Mouse (Mus musculus): ENCODE data around the gene Ganc. TPM values are rescaled to one million over a fixed set of nuclear protein-coding genes. Genes with fewer than 3 reads are reported as not detected.

The Ganc gene
- polyA plus RNA-seq, 1 experiment from 2014 or later = 7.0 TPM

DNA sequence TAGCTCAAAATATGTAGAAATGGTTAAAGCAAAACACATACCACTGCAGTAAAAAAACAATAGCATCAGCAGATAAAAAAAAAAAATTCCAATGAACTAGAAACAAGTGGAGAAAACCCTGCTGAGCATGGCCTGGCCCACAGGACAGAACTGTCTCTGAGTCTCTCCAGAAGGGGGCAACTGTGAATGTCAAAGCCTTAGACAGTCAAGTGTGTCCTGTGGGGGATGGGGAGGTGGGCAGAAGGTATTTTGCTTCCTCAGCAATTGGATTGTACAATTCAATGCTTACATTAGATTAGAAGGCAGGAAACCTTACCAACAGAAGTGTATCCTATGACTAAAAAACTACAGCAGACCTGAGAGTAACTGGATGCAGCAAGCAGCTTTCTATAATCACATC, 11.3 kb upstream of the Ganc start:
- Histone ChIP-seq H3K9ac (ENCODE audit: low read depth, low read length) (no peak overlapping the region), H3K27me3 (ENCODE audit: control insufficient read depth, insufficient read depth, low read length) (no peaks in the 10 kb centered on the region), H3K4me1 (ENCODE audit: control insufficient read depth, insufficient read depth, low read length) (no peaks in the 10 kb centered on the region), H3K4me3 (ENCODE audit: low read depth, low read length) (no peak overlapping the region), H3K9me3 (replicated peaks; ENCODE audit: control insufficient read depth, low read length) (no peaks in the 10 kb centered on the region), H3K36me3 (ENCODE audit: control insufficient read depth, insufficient read depth, low read length) (peaks cover 15% of the 10 kb centered on the region), H3K4me2 (no peak overlapping the region), H3K27ac (ENCODE audit: low read depth, low read length) (no peak overlapping the region)
- no peak for ATAC-seq (replicated peaks; ENCODE audit: insufficient number of reproducible peaks, low FRiP score, low TSS enrichment)

DNA sequence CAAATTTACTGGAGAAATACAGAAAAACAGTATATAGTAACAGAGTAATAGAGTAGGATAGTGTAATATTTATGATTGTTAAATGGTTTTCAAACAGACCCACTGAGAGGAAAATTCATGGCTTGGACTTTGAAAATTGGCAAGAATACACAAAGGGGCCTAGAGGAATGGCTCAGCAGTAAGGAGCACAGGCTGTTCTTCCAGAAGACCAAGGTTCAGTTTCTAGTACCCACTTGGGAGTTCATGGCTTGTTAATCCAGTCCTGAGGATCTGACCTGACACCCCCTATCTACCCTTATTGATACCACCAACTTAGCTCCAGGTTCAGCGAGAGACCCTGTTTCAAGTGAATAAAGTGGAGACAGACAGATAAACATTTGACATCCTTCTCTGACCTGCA, 5.7 kb upstream of the Ganc start:
- Histone ChIP-seq H3K36me3 (ENCODE audit: control insufficient read depth, insufficient read depth, low read length) (peaks cover 8% of the 10 kb centered on the region), H3K4me1 (ENCODE audit: control insufficient read depth, insufficient read depth, low read length) (peaks cover 3% of the 10 kb centered on the region; the same call in 1 of the 2 replicates), H3K27me3 (ENCODE audit: control insufficient read depth, insufficient read depth, low read length) (no peaks in the 10 kb centered on the region), H3K9ac (ENCODE audit: low read depth, low read length) (no peak overlapping the region), H3K4me2 (no peak overlapping the region), H3K4me3 (ENCODE audit: low read depth, low read length) (no peak overlapping the region), H3K27ac (ENCODE audit: low read depth, low read length) (no peak overlapping the region), H3K9me3 (replicated peaks; ENCODE audit: control insufficient read depth, low read length) (no peaks in the 10 kb centered on the region)
- ATAC-seq (replicated peaks; ENCODE audit: insufficient number of reproducible peaks, low FRiP score, low TSS enrichment) = no peak
- WGBS (ENCODE audit: insufficient replicate concordance) = 84% methylated on average over 1 of the region's 1 CpGs

DNA sequence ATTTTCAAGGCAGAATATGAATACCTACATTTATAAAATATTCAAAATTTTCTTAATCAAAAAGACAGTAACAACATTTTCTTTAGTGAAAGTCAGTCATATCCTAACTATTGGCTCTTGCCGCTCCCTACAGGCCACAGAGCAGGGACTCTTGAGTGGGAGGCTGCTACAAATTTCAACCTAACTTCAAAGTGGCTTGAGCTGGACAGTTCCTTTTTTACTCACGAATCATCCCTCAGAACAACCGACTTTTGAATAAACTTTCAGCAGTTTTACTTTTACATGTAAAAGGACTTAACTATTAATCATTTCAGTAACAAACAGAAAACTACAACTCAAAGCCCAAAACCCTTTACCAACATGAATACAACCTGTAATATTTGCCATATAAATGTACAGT, 883 bp upstream of the Ganc start:
- Histone ChIP-seq H3K27me3 (ENCODE audit: control insufficient read depth, insufficient read depth, low read length) (no peaks in the 10 kb centered on the region), H3K4me3 (ENCODE audit: low read depth, low read length) (peak overlapping the region; percentile 93), H3K4me1 (ENCODE audit: control insufficient read depth, insufficient read depth, low read length) (peaks cover 3% of the 10 kb centered on the region; the same call in 1 of the 2 replicates), H3K4me2 (peak overlapping the region; percentile 80), H3K9me3 (replicated peaks; ENCODE audit: control insufficient read depth, low read length) (no peaks in the 10 kb centered on the region), H3K27ac (ENCODE audit: low read depth, low read length) (no peak overlapping the region), H3K9ac (ENCODE audit: low read depth, low read length) (no peak overlapping the region), H3K36me3 (ENCODE audit: control insufficient read depth, insufficient read depth, low read length) (no peaks in the 10 kb centered on the region)
- 32% methylated on average over 3 of the region's 3 CpGs for WGBS (ENCODE audit: insufficient replicate concordance)
- ATAC-seq (replicated peaks; ENCODE audit: insufficient number of reproducible peaks, low FRiP score, low TSS enrichment) = no peak

DNA sequence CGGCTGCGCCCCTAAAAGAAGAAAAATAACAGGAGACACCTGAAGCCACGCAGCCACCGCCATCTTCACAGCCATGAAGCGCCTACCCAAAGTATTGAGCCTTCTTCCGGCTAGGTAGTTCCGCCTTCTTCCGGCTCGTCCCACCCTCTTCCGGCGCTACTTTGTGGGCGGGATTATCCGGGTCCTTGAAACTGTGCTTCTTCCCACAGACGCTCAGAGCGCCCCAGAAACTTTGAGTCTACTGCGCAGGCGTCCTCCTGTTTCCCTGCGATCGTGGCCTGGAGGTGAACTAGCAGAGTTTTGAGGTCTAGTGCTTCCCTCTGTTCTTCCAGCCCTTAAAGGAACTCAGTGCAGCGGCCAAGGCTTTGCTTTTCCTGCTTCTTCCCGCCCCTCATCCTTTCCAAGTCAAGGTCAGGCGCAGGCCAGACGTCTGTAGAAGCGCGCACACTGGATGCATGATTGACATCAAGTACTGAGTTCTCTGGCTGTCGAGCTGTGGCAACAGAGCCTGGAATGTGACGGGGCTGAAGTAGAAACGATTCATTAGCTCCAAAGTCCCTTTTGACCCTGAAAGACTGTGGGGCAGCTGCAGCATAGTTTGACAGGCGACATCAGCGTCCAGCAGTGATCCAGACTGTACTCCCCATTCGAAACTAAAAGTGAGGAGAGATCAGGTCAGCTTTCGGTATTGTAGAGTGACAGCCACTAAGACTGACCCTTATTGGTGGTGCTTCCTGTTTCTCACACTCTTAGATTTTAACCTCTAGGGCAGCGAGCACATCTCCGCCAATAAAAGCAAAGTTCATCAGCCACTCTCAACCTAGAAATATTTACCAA, 508 bp downstream of the Ganc start, which contains the start of gene Tmem87a:
TSS of gene Tmem87a (minus strand) at position 128 of the 837 bp plus-strand sequence.
- H3K4me3 ChIP-seq (ENCODE audit: low read depth, low read length) = peak within 1 kb of the TSS; percentile 93
- H3K9me3 ChIP-seq (replicated peaks; ENCODE audit: control insufficient read depth, low read length) = no peaks in the 10 kb centered on the region
- peaks cover 3% of the 10 kb centered on the region; the same call in 1 of the 2 replicates for H3K4me1 ChIP-seq (ENCODE audit: control insufficient read depth, insufficient read depth, low read length)
- no peaks in the 10 kb centered on the region for H3K36me3 ChIP-seq (ENCODE audit: control insufficient read depth, insufficient read depth, low read length)
- ATAC-seq (replicated peaks; ENCODE audit: insufficient number of reproducible peaks, low FRiP score, low TSS enrichment) = peak; percentile 98
- H3K4me2 ChIP-seq = peak within 1 kb of the TSS; percentile 80
- peak within 1 kb of the TSS; percentile 91 for H3K9ac ChIP-seq (ENCODE audit: low read depth, low read length)
- peak within 1 kb of the TSS; percentile 98 for H3K27ac ChIP-seq (ENCODE audit: low read depth, low read length)
- H3K27me3 ChIP-seq (ENCODE audit: control insufficient read depth, insufficient read depth, low read length) = no peaks in the 10 kb centered on the region
- WGBS (ENCODE audit: insufficient replicate concordance) = under 1% methylated on average over 34 of the region's 34 CpGs

DNA sequence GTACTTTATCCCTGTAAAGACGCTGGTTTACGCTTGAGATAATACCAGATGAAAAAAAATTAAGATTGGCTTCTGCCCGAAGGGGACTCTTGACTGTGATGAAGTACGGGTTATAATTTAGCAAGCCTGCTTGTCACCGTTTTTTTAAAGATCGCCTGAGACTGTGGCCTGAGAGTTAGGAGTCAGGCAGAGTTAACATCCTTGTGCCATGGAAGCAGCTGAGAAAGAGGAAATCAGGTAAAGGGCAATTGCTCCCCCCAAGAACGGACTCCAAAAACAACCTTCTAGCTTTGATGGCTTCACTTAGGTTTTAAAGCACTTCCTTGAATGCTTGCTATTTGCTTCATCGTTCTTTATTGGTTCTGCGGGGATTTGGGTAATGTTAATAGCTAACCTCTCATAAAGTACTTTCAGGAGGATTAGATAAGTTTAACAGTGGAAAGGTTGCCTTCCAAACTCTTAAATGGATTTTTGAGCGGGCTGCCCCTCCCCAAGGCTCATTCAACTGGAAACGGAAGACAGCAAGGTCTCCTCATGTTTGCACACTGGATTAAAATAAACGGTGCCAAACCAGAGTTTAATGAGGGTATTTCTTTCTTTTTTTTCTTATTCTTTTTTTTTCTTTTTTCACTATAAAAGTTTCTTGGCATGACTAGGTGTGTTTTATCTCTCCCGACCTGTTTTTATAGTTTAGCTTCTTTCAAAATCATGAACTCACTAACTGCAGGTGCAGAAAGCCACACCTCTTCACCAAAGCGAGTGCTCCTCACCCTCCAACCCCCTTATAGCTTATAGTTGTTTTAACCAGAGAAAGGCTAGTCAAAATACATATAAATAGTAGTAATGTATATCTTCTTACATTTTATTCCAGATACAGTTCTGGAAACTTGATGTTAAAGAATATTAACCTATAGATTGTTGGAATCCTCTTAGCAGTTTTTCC, 1.4 kb downstream of the Ganc start:
- Histone ChIP-seq H3K4me3 (ENCODE audit: low read depth, low read length) (peak overlapping the region; percentile 93), H3K36me3 (ENCODE audit: control insufficient read depth, insufficient read depth, low read length) (no peaks in the 10 kb centered on the region), H3K9ac (ENCODE audit: low read depth, low read length) (peak overlapping the region; percentile 91), H3K27me3 (ENCODE audit: control insufficient read depth, insufficient read depth, low read length) (no peaks in the 10 kb centered on the region), H3K9me3 (replicated peaks; ENCODE audit: control insufficient read depth, low read length) (no peaks in the 10 kb centered on the region), H3K4me1 (ENCODE audit: control insufficient read depth, insufficient read depth, low read length) (peaks cover 3% of the 10 kb centered on the region; the same call in 1 of the 2 replicates), H3K4me2 (peak overlapping the region; percentile 80), H3K27ac (ENCODE audit: low read depth, low read length) (peak overlapping the region; percentile 98)
- WGBS (ENCODE audit: insufficient replicate concordance) = 29% methylated on average over 14 of the region's 14 CpGs
- no peak for ATAC-seq (replicated peaks; ENCODE audit: insufficient number of reproducible peaks, low FRiP score, low TSS enrichment)

DNA sequence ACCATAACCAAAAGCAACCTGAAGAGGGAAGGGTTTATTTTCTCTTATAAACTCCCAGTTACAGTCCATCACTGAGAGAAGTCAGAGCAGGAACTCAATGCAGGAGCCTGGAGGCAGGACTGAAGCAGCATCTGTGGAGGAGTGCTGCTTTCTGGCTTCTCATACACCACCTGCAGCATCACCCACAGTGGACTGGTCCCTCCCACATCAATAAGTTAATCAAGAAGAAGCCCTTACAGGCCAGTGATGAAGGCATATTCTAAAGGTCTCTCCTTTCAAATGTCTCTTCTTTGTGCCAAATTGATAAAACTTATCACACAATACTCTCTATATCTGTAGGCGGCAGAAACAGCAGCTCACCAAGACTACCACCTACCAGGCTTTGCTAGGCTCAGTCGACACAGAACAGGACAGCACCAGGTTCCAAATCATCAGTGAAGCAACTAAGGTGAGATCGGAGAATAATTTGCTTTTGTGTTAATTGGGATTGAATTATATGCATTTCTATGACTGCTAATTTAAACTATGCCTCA, 7.5 kb downstream of the Ganc start:
- 88% methylated on average over 3 of the region's 3 CpGs for WGBS (ENCODE audit: insufficient replicate concordance)
- Histone ChIP-seq H3K4me2 (no peak overlapping the region), H3K4me1 (ENCODE audit: control insufficient read depth, insufficient read depth, low read length) (no peaks in the 10 kb centered on the region), H3K4me3 (ENCODE audit: low read depth, low read length) (no peak overlapping the region), H3K36me3 (ENCODE audit: control insufficient read depth, insufficient read depth, low read length) (peaks cover 7% of the 10 kb centered on the region), H3K27me3 (ENCODE audit: control insufficient read depth, insufficient read depth, low read length) (no peaks in the 10 kb centered on the region), H3K9me3 (replicated peaks; ENCODE audit: control insufficient read depth, low read length) (no peaks in the 10 kb centered on the region), H3K9ac (ENCODE audit: low read depth, low read length) (no peak overlapping the region), H3K27ac (ENCODE audit: low read depth, low read length) (no peak overlapping the region)
- no peak for ATAC-seq (replicated peaks; ENCODE audit: insufficient number of reproducible peaks, low FRiP score, low TSS enrichment)

DNA sequence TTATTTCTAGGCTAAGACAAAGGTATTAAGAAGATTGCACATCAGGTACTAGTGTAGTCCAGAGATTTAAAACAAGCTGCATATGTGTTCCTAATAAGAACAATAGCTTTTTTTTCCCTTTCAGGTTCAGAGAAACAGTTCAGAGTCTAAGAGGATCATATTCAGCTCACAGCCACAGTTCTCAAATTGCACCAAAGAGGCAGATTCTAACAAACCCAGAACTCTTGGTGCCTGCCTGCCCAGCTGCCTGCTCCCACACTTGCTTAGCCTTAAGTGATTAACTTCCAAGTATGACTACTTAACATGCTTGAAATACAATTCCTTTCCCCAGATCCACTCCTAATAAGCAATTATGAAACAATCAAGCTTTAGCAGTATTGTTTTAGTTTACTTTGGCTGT, 10.4 kb downstream of the Ganc start:
- no peak for ATAC-seq (replicated peaks; ENCODE audit: insufficient number of reproducible peaks, low FRiP score, low TSS enrichment)
- Histone ChIP-seq H3K9me3 (replicated peaks; ENCODE audit: control insufficient read depth, low read length) (no peaks in the 10 kb centered on the region), H3K4me3 (ENCODE audit: low read depth, low read length) (no peak overlapping the region)

DNA sequence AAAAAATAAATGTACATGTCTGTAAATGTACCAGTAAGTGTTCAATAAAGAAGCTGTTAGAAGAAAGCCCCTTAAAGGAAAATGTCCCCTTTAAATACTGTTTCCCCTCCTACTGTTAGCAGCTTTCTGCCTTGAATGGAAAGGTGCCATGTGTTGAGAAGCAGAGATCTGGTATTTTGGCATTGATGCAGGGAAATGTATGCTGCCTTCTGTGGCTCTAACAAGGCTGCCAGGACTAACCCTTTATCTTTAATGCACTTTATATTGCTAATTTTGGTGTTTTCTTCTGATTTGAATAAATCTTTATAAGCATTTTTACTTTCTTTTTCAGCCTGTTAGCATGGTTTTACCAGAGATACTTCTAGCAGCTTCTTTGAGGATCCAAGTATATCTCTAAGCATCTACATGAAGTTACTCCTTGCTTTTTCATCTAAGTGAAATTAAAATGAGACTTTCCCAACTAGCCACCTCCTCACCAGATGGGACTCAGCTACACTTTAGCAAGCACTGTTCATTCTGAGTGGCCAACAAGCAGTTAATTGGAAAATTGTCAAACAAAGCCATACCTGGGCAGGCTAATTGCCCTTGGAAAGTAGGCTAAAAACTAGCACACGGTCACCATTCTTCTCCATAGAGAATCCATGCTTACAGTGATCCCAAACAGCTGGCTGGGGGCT, 11.2 kb downstream of the Ganc start:
- no peaks in the 10 kb centered on the region for H3K4me1 ChIP-seq (ENCODE audit: control insufficient read depth, insufficient read depth, low read length)
- H3K27ac ChIP-seq (ENCODE audit: low read depth, low read length) = no peak overlapping the region
- 55% methylated on average over 1 of the region's 1 CpGs for WGBS (ENCODE audit: insufficient replicate concordance)
- H3K4me2 ChIP-seq = no peak overlapping the region
- no peaks in the 10 kb centered on the region for H3K27me3 ChIP-seq (ENCODE audit: control insufficient read depth, insufficient read depth, low read length)
- H3K9me3 ChIP-seq (replicated peaks; ENCODE audit: control insufficient read depth, low read length) = no peaks in the 10 kb centered on the region
- ATAC-seq (replicated peaks; ENCODE audit: insufficient number of reproducible peaks, low FRiP score, low TSS enrichment) = no peak
- no peak overlapping the region for H3K4me3 ChIP-seq (ENCODE audit: low read depth, low read length)
- no peak overlapping the region for H3K9ac ChIP-seq (ENCODE audit: low read depth, low read length)
- H3K36me3 ChIP-seq (ENCODE audit: control insufficient read depth, insufficient read depth, low read length) = peaks cover 7% of the 10 kb centered on the region

More for the DNA sequence above, 10.4 kb downstream of the Ganc start:
- no peak overlapping the region for H3K4me2 ChIP-seq
- no peaks in the 10 kb centered on the region for H3K27me3 ChIP-seq (ENCODE audit: control insufficient read depth, insufficient read depth, low read length)
- peaks cover 7% of the 10 kb centered on the region for H3K36me3 ChIP-seq (ENCODE audit: control insufficient read depth, insufficient read depth, low read length)
- no peak overlapping the region for H3K27ac ChIP-seq (ENCODE audit: low read depth, low read length)
- no peaks in the 10 kb centered on the region for H3K4me1 ChIP-seq (ENCODE audit: control insufficient read depth, insufficient read depth, low read length)
- H3K9ac ChIP-seq (ENCODE audit: low read depth, low read length) = no peak overlapping the region

Data from heart, embryonic 11.5 days (tissue).